Mouse (Mus musculus) neural tube, embryonic 14.5 days (tissue): ENCODE measurements at regions not wholly inside any gene's neighbourhood (a gene's known extent, or its start where the extent isn't known, plus 50 kb on each side); places are given as distances from the start of the nearest gene placed in this dataset.

Experiments used
- ATAC-seq: fragments of 200-750 bp; cut with Nextera tagmentation; 2 replicates; pipeline ENCODE4 v1.8.0; 2017; ENCODE audit warnings: low read depth, mild to moderate bottlenecking, moderate TSS enrichment, moderate library complexity
- H3K27ac ChIP-seq: fragments of 300-500 bp; sonication (generic); 2 replicates; pipeline ENCODE4 v1.5.1; 2014; ENCODE audit warnings: low read depth, mild to moderate bottlenecking, control low read depth, low read length, moderate library complexity, mixed read lengths
- H3K27me3 ChIP-seq: fragments of 300-500 bp; sonication (generic); 2 replicates; pipeline ENCODE4 v1.6.1; 2014; ENCODE audit warnings: low read length; ENCODE audit not compliant: control insufficient read depth, insufficient read depth
- H3K36me3 ChIP-seq: fragments of 300-500 bp; sonication (generic); 2 replicates; pipeline ENCODE4 v1.6.1; 2014; ENCODE audit warnings: low read length, mixed read lengths; ENCODE audit not compliant: control insufficient read depth, insufficient read depth
- H3K4me1 ChIP-seq: fragments of 300-500 bp; sonication (generic); 2 replicates; pipeline ENCODE4 v1.6.1; 2014; ENCODE audit warnings: low read length; ENCODE audit not compliant: control insufficient read depth, insufficient read depth
- H3K4me2 ChIP-seq: fragments of 300-500 bp; sonication (generic); 2 replicates; pipeline ENCODE4 v1.6.1; 2014; ENCODE audit warnings: mild to moderate bottlenecking, low read depth, low read length, control low read depth
- H3K4me3 ChIP-seq: fragments of 300-500 bp; sonication (generic); 2 replicates; pipeline ENCODE4 v1.5.1; 2014; ENCODE audit warnings: low read depth, low read length, control low read depth, mixed read lengths
- H3K9ac ChIP-seq: fragments of 300-500 bp; sonication (generic); replicated peaks from 2 replicates; pipeline ENCODE4 v1.6.1; 2014; ENCODE audit warnings: low read depth, mild to moderate bottlenecking, control low read depth, low read length, mixed read lengths
- H3K9me3 ChIP-seq: fragments of 300-500 bp; sonication (generic); 2 replicates; pipeline ENCODE4 v1.6.1; 2016; ENCODE audit warnings: low read length; ENCODE audit not compliant: control insufficient read depth
- WGBS: fragments of 180-500 bp; shearing (Covaris S2); extraction: QIAGEN DNeasy Blood & Tissue Kit; methylation state at CpG from one replicate; pipeline ENCODE4 v1.1.7; 2014; 5-methylcytosine and 5-hydroxymethylcytosine counted together

GRCm38 (mm10) chr16:5363007-5363570 lies 107.3 kb upstream of the Eef2kmt start:
- no peak overlapping the region for H3K27ac ChIP-seq
- H3K36me3 ChIP-seq = no peaks in the 10 kb centered on the region
- H3K27me3 ChIP-seq = no peaks in the 10 kb centered on the region
- H3K4me1 ChIP-seq = no peaks in the 10 kb centered on the region
- H3K4me2 ChIP-seq = no peak overlapping the region
- 80% methylated on average over 10 of the region's 10 CpGs for WGBS
- no peak overlapping the region for H3K4me3 ChIP-seq
- no peak overlapping the region for H3K9ac ChIP-seq
- no peak for ATAC-seq
- H3K9me3 ChIP-seq = no peaks in the 10 kb centered on the region

- Histone ChIP-seq H3K27ac (no peak overlapping the region), H3K36me3 (no peaks in the 10 kb centered on the region), H3K9me3 (no peaks in the 10 kb centered on the region), H3K27me3 (no peaks in the 10 kb centered on the region), H3K4me2 (no peak overlapping the region), H3K9ac (no peak overlapping the region), H3K4me1 (no peaks in the 10 kb centered on the region), H3K4me3 (no peak overlapping the region)
- ATAC-seq = no peak
- WGBS = 81% methylated on average over 4 of the region's 4 CpGs
These were observed 103.4 kb upstream of the Eef2kmt start for GRCm38 (mm10) chr16:5359193-5359592.

GRCm38 (mm10) chr16:5353881-5354280 lies 98.1 kb upstream of the Eef2kmt start:
- H3K27ac ChIP-seq = no peak overlapping the region
- WGBS = 76% methylated on average over 2 of the region's 2 CpGs

GRCm38 (mm10) chr16:5351890-5352571 lies 96.2 kb upstream of the Eef2kmt start:
- 6% methylated on average over 18 of the region's 18 CpGs for WGBS
- no peaks in the 10 kb centered on the region for H3K4me1 ChIP-seq
- no peaks in the 10 kb centered on the region for H3K36me3 ChIP-seq
- H3K9me3 ChIP-seq = no peaks in the 10 kb centered on the region
- H3K27me3 ChIP-seq = no peaks in the 10 kb centered on the region
- no peak overlapping the region for H3K9ac ChIP-seq
- H3K4me3 ChIP-seq = no peak overlapping the region
- ATAC-seq = no peak
- H3K4me2 ChIP-seq = peak overlapping the region; percentile 6; the same call in 1 of the 2 replicates
- no peak overlapping the region for H3K27ac ChIP-seq

More at GRCm38 (mm10) chr16:5353881-5354280, 98.1 kb upstream of the Eef2kmt start:
- H3K27me3 ChIP-seq = no peaks in the 10 kb centered on the region
- ATAC-seq = no peak
- H3K4me3 ChIP-seq = no peak overlapping the region
- H3K9me3 ChIP-seq = no peaks in the 10 kb centered on the region
- no peak overlapping the region for H3K9ac ChIP-seq
- H3K4me2 ChIP-seq = no peak overlapping the region
- no peaks in the 10 kb centered on the region for H3K4me1 ChIP-seq
- H3K36me3 ChIP-seq = no peaks in the 10 kb centered on the region

GRCm38 (mm10) chr16:5347151-5347550 lies 91.4 kb upstream of the Eef2kmt start:
- Histone ChIP-seq H3K27me3 (no peaks in the 10 kb centered on the region), H3K4me2 (no peak overlapping the region), H3K27ac (no peak overlapping the region), H3K36me3 (no peaks in the 10 kb centered on the region), H3K9me3 (no peaks in the 10 kb centered on the region), H3K4me3 (no peak overlapping the region), H3K9ac (no peak overlapping the region), H3K4me1 (no peaks in the 10 kb centered on the region)
- no peak for ATAC-seq
- 77% methylated on average over 5 of the region's 5 CpGs for WGBS

GRCm38 (mm10) chr16:5342326-5342725 lies 86.5 kb upstream of the Eef2kmt start:
- ATAC-seq = no peak
- H3K4me1 ChIP-seq = no peaks in the 10 kb centered on the region
- H3K36me3 ChIP-seq = no peaks in the 10 kb centered on the region
- H3K27me3 ChIP-seq = no peaks in the 10 kb centered on the region
- no peak overlapping the region for H3K4me2 ChIP-seq
- no peak overlapping the region for H3K27ac ChIP-seq
- no peak overlapping the region for H3K9ac ChIP-seq
- no peaks in the 10 kb centered on the region for H3K9me3 ChIP-seq
- no peak overlapping the region for H3K4me3 ChIP-seq
- WGBS = 89% methylated on average over 6 of the region's 6 CpGs

GRCm38 (mm10) chr16:5316271-5316670 lies 60.5 kb upstream of the Eef2kmt start:
- Histone ChIP-seq H3K4me3 (no peak overlapping the region), H3K27ac (no peak overlapping the region), H3K9ac (no peak overlapping the region), H3K27me3 (no peaks in the 10 kb centered on the region), H3K9me3 (no peaks in the 10 kb centered on the region), H3K4me1 (no peaks in the 10 kb centered on the region), H3K36me3 (no peaks in the 10 kb centered on the region), H3K4me2 (no peak overlapping the region)
- ATAC-seq = no peak
- WGBS = 89% methylated on average over 1 of the region's 1 CpGs

- H3K4me1 ChIP-seq = no peaks in the 10 kb centered on the region
- no peak for ATAC-seq
- H3K9me3 ChIP-seq = no peaks in the 10 kb centered on the region
- H3K36me3 ChIP-seq = no peaks in the 10 kb centered on the region
- H3K9ac ChIP-seq = no peak overlapping the region
- H3K4me2 ChIP-seq = no peak overlapping the region
- H3K27ac ChIP-seq = no peak overlapping the region
- no peak overlapping the region for H3K4me3 ChIP-seq
- H3K27me3 ChIP-seq = no peaks in the 10 kb centered on the region
- 80% methylated on average over 6 of the region's 6 CpGs for WGBS
These were observed 57.5 kb upstream of the Eef2kmt start for GRCm38 (mm10) chr16:5313261-5313660.

GRCm38 (mm10) chr16:5311456-5311855 lies 55.7 kb upstream of the Eef2kmt start:
- Histone ChIP-seq H3K9me3 (no peaks in the 10 kb centered on the region), H3K4me2 (no peak overlapping the region)
- ATAC-seq = no peak

More at GRCm38 (mm10) chr16:5311456-5311855, 55.7 kb upstream of the Eef2kmt start:
- no peaks in the 10 kb centered on the region for H3K4me1 ChIP-seq
- H3K27me3 ChIP-seq = peaks cover 3% of the 10 kb centered on the region; the same call in 1 of the 2 replicates
- WGBS = 83% methylated on average over 9 of the region's 9 CpGs
- no peak overlapping the region for H3K4me3 ChIP-seq
- H3K36me3 ChIP-seq = no peaks in the 10 kb centered on the region
- H3K9ac ChIP-seq = no peak overlapping the region
- H3K27ac ChIP-seq = no peak overlapping the region
